Mouse (Mus musculus): ENCODE data around the gene Ctcfl.

Gene Ctcfl

DNA sequence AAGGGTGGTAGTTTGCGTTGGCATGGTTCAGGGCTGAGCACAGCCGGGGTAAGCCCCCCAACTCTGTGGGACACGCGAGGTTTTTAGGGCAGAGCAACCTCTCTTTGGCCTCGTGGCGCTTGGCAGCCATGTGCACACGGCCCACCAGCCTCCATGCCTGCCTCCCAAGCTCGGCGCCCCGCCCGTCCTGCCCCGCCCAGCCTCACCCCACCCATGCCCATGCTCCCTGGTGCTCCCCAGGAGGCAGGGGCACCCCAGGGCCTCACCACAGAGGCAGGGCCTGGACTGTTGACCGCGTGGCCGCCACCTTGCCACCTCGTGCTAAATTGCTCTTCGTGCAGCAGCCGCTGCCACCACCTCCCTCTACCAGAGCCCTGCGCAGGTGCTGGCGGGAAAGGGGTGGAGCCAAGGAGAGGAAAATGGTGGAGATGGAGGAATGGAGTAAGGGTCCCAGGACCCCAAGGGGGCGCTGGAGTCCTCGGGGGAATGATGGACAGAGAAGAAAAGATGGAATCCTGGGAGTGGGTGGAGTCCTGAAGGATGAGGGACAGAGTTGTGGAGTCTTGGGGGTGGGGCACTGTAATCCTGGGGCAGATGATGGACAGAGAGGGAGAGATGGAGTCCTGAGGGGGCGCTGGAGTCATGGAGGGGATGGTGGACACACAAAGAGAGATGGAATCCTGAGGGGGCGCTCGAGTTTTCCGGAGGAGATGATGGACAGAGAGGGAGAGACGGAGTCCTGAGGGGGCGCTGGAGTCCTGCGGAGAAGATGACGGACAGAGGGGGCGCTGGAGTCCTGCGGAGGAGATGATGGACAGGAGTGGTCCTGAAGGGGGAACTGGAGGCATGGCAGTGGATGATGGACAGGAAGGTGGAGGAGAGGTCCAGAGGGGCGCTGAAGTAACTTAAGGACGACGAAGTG is at the start of gene Ctcfl:
Gene Ctcfl (minus strand): TSS at position 503 of the 922 bp plus-strand sequence.
- DNase-seq (ENCODE audit: low spot score) = no peak

DNA sequence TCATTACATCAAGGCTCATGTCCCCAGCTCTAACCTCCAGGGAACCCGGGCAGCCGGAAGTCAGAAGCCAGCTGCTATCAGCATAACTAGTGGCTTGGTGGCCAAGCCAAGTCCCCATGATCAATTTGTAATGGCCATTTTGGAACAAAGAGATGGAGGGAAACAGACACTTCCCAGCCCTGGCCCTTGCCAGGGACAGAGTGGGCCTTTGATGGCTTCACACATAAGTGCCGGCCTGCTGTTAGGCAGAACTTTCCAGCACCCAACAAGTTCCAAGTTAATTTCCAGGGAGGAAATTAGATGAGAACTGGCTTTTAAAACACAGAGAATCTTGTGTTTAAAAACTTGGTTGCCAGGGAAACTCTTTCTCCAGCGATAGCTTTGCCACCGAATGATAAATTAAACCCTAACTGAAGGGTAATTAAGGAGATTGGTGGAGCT is 49.1 kb upstream of the Ctcfl start:
- DNase-seq (ENCODE audit: low spot score) = no peak

DNA sequence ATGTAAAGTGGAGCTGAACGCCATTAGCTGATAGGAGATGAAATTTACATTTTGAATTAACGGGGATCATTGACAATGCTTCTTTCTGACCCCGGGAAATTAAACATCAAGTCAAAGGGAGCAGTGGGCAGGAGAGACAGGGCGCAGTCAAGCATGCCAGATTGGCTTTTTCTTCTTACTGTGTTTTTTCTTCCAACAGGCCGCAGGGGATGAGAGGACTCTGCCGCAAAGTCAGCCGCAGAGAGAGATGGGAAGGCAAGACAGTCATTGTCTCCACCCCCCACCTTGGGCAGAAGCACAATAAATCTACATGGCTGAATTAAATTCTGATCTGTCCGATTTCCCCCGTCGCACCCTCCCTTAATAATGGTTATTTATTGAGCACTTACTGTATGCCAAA is 46.0 kb upstream of the Ctcfl start:
- DNase-seq (ENCODE audit: low spot score) = no peak

DNA sequence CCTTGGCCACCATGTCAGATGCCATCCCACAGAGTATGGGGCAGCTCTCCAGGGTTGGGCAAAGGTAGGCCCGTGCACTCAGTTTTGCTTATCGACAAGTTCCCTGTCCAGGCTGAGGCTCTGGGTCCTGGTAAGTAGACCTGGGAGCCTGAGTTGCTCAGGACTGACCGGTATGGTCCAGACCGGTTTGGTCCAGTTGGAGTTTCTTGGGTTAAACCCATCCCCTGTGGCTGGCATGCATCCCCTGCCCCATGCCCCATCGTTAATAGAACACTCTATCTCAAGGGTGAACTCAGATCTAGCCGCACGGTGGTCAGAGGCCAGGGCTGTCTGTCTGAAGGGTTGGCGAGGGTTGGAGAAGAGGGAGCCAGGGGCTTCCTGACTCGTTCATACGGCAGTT is 45.6 kb upstream of the Ctcfl start:
- no peak for DNase-seq (ENCODE audit: low spot score)

DNA sequence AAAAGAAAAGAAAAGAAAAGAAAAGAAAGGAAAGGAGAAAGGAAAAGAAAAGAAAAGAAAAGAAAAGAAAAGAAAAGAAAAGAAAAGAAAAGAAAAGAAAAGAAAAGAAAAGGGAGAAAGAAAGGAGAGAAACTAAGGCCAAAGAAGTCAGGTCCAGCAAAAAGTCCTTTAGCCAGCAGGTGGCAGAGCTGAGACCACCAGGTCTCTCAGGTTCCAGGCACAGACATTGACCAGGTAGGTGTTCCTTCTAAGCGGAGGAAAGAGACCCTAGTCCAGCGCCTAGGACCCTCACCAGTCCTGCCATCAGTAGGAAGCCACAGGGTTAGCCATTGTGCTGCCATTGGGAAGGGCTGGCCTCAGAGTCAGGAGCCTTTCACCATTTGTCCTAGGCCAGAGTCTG is 45.0 kb upstream of the Ctcfl start:
- DNase-seq (ENCODE audit: low spot score) = no peak

DNA sequence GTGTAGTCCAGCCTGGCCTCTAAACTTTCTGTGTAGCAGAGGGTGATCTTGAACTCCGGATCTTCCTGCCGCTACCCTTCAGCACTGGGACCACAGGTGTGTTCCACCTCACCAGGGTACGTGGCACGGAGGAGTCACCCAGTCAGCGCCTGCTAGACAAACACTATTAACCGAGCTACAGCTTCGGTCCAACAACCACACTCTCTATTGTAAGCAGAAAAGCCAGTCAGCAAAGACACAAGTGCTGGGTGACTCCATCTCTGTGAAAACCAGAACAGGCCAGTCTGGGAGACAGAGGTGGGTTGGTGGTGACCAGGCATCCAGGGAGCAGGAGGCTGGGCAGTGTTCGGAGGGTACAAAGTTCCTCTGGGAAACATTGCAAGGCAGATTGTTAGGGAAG is 44.1 kb upstream of the Ctcfl start:
- DNase-seq (ENCODE audit: low spot score) = no peak

DNA sequence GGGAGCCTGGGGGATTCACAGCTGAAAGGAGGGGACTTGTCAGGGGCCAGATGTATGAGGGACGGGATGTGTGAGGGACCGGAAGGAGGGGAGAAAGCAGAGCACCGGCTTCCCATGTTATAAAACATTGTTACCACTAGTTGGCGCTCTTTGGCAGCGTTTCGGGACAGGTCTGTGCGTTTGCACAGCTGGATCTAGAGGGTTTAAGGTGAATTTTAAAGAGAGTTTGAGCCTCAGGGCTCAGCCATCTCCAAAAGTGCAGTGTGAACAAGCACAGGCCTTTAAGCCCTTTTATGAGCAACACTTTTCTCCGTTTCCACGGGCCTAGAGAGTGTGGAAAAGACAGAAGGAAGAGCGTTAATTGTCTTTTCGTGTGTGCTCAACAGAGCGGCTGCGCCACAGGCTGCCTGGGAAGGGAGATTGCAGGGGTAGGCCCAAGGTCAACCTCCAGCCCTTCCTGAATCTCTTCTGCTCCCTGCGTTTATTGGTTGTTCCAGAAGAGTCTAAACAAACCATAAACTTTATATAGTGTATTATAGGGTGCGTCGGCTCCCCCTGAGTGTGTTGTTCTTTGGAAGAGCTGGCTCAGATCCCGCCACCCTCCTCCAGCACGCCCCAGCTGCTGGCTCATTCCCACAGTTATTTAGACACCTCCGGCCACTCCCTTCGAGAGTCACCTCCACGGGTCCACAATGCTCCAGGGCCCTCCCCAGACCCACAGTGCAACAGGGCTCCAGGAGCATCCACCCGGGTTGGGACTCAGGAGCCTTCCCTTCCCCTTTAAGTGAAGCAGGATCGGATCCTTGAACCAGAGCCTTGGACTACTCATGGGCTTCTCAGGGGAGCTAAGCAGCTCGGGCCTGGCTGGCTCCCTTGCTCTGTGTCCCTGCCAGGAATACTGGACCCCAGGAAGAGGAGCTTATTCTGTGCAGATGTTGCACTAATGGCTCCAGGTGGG is 40.3 kb upstream of the Ctcfl start:
- no peak for DNase-seq (ENCODE audit: low spot score)

DNA sequence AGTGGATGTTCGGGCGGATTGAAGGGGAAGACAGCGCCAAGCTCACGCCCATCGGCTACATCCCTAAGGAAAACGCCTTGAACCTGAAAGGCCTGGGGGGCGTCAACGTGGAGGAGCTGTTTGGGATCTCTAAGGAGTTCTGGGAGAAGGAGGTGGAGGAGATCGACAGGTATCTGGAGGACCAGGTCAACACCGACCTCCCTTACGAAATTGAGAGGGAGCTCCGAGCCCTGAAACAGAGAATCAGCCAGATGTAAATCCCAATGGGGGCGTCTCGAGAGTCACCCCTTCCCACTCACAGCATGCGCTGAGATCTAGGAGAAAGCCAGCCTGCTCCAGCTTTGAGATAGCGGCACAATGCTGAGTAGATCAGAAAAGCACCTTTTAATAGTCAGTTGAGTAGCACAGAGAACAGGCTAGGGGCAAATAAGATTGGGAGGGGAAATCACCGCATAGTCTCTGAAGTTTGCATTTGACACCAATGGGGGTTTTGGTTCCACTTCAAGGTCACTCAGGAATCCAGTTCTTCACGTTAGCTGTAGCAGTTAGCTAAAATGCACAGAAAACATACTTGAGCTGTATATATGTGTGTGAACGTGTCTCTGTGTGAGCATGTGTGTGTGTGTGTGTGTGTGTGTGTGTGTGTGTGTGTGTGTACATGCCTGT is 39.2 kb upstream of the Ctcfl start:
- DNase-seq (ENCODE audit: low spot score) = no peak

DNA sequence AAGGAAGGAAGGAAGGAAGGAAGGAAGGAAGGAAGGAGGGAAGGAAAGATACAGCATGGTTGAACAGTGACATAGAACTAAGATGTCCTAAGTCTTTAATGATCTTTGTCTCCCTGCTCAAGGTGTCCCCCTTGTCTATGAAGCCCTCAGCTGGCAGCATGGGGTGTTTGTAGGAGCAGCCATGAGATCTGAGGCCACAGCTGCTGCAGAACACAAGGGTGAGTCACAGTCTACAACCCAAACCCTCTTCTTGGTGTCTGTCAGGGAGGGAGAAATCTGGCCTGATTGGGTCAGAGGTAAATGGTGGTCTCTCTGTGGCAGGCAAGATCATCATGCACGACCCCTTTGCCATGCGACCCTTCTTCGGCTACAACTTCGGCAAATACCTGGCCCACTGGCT is 38.5 kb upstream of the Ctcfl start:
- no peak for DNase-seq (ENCODE audit: low spot score)

DNA sequence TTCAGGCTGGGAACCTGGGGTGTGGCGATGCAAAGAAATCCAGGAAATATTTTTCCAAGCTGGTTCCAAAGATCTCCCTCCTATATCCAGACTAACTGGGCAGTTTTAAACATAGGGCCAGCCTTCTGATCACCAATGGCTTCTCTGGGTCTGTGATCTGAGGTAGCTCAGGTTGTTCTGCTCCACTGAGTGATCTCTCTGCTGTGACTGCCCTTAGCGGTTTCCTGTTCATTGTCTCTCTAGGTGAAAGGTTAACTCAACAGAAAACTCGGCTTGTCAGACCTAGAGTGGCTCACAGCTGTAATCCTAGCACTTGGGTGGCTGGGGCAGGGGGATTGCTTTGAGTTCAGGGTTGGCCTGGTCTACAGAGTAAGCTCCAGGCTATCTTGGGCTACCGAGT is 38.1 kb upstream of the Ctcfl start:
- no peak for DNase-seq (ENCODE audit: low spot score)

DNA sequence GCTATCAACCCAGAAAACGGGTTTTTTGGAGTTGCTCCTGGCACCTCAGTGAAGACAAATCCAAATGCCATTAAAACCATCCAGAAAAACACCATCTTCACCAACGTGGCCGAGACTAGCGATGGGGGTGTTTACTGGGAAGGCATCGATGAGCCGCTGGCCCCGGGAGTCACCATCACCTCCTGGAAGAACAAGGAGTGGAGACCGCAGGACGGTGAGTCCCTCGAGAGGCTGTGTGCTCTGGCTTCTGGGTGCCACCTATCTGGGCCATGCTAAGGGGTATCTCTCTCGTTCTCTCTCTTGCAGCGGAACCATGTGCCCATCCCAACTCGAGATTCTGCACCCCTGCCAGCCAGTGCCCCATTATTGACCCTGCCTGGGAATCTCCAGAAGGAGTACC is 37.6 kb upstream of the Ctcfl start:
- DNase-seq (ENCODE audit: low spot score) = no peak

DNA sequence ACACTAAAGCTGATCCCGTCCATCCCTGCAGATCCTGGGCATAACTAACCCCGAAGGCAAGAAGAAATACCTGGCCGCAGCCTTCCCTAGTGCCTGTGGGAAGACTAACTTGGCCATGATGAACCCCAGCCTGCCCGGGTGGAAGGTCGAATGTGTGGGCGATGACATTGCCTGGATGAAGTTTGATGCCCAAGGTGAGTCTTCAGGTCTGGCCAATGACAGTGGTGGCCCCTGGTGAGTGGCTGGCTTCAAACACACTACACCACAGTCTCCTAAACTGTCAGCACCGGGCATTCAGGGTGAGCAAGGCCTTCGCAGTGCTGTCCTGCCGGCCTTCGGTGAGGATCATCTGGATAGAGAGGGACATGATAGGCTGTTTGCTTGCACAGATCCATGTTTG is 36.6 kb upstream of the Ctcfl start:
- no peak for DNase-seq (ENCODE audit: low spot score)

DNA sequence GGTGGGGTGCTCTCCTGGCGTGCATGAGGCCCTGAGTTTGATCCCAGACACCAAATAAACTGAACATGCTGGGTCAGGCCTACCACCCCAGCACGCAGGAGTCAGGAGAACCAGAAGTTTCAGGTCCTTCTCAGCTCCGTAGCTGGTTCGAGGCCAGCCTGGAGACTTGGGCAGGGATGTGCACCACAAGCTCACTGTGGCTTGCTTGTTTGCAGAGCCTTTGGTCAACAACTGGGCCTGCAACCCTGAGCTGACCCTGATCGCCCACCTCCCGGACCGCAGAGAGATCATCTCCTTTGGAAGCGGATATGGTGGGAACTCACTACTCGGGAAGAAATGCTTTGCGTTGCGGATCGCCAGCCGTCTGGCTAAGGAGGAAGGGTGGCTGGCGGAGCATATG is 35.6 kb upstream of the Ctcfl start:
- DNase-seq (ENCODE audit: low spot score) = no peak

DNA sequence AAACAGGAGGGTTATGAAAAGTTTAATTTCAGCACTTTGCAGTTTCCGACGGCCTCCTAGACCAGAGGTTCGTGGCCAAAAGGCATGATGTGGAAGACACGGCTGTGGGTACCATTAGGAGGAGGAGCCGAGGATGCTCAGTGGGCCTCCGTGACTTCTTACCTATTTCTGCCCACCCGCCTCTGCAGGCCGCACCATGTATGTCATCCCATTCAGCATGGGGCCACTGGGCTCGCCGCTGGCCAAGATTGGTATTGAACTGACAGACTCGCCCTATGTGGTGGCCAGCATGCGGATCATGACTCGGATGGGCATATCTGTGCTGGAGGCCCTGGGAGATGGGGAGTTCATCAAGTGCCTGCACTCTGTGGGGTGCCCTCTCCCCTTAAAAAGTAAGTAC is 35.2 kb upstream of the Ctcfl start:
- DNase-seq (ENCODE audit: low spot score) = no peak

DNA sequence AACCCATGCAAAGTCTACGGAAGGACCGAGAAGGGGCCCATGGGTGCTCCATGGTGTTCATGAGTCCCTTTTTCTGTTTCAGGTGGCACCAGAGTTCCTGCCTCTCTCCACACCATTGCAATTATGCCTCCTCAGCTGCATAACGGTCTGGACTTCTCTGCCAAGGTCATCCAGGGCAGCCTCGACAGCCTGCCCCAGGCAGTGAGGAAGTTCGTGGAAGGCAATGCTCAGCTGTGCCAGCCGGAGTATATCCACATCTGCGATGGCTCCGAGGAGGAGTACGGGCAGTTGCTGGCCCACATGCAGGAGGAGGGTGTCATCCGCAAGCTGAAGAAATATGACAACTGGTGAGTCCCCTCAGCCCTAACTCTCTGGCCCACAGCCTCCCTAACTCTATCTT is 33.9 kb upstream of the Ctcfl start:
- DNase-seq (ENCODE audit: low spot score) = no peak

DNA sequence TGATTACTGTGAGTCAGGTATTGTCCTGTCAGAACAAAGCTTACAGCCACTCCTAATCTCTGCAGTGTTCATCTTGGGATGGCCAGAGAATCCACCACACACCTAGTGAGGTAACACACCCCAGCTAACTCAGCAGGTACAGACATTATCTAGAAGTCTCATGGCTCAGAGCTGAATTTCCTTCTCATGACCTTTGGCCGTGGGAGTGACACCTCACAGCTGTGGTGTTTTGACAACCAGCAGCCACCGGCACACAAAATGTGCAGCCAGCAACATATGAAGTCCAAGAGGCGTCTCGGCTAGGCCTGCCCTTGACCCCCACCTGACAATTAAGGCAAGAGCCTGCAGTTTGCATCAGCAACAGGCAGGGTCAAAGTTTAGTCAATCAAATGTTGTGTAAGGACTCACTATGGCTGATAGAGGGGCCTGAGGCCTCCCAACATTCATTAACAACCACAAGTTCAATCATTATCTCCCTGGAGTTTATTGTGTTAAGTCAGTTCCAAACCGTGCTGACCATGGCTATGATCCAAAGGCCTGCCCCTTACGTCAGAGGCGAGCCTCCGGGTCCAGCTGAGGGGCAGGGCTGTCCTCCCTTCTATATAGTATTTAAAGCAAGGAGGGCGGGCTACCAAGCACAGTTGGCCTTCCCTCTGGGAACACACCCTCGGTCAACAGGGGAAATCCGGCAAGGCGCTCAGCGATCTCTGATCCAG is 33.3 kb upstream of the Ctcfl start, which contains the start of gene Pck1:
Gene Pck1 (plus strand): TSS at position 613 of the 716 bp plus-strand sequence.
- DNase-seq (ENCODE audit: low spot score) = no peak

DNA sequence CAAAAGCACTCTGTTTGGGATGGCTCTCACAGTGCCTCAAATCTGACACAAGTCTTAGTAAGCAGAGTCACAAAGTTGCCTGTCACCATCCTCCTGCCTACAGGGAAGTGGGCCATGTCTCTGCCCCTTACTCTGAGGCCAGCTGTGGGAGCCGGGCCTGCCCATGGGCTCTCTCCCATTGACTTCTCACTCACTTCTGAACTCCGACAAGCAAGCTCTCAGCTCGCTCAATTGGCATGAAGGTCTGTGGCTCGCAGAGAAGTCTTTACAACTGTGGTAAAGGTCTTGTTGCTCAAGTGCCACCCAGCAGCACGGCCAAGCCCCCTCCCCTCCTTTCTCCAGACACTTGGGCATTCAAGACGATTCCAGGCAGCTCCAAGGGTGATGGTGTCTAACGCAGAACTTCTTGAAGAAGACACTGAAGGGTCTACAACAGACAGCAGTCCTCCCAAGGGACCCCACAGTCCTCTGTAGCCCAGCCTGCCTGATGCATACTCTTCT is 32.5 kb upstream of the Ctcfl start:
- no peak for DNase-seq (ENCODE audit: low spot score)

DNA sequence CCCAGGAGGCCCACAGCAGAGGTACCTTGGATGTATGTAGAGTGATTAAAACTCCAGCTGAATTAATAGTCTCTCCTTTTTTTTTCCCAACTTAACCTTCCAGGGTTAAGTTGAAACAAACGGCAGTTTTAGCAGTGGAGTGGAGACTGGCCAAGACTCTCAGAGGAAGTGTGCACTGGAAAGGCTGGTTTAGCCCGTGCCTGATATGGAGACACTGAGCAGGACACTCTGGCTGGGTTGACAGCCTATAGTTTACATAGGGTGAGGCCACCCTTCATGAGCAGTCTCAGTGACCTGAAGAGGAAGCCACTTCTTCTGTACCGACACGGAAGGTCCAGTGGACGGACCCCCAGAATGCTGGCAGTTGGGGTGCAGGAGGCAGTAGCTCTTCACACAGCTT is 32.0 kb upstream of the Ctcfl start:
- DNase-seq (ENCODE audit: low spot score) = no peak

DNA sequence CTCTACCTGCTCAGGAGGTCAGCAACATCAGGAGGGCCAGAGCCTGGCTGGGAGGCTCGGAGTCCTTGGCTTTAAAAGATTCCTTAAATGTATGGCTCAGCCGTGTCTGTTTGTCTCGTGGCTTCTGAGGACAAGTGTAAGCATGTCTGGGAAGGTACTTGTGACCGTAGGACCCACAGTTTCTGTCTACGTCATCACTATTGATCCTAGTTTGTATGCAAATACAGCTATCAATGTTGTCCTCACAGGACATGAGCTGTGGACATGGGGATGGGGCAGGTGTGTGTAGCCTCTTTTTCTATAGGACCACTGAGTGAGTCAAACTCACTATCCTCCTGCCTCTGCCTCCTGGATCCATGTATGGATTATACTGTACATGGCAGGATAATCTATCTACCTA is 28.7 kb upstream of the Ctcfl start:
- DNase-seq (ENCODE audit: low spot score) = no peak

DNA sequence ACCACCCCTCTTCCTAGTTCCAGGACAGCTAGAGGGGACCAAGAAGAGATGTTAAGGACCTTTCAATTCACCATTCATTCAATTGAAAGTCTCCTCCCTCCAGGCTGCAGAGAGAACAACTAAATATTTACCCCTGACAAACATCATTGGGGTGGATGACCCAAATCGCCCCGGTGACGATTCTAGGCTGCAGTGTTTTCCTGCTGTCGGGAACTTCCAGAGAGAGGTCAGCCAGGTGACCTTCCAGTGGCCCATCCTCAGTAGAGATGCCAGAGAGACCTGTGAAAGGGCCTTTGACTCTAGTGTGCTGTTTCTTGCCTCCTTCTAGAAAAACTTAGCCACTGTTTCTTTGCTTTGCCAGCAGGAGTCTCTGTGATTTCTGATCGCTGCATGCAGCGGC is 27.4 kb upstream of the Ctcfl start:
- DNase-seq (ENCODE audit: low spot score) = no peak

DNA sequence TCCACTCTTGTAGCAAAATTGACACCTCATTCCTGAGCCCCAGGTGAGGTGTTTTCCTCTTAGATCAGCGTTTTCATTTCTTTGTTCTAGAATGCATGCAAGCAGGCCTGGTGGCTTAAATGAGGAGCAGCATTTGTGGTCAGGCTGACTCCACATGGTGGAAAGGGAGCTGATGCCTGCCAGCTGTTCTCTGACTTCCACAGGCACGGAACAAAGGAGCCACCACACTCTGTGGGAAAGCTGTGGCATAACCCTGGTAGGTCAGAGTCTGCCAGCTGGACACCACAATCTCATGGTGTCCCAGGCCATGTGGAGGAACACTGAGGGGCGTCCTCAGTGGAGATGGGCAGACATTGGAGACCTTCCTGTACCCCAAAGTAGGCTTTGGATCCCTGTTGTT is 26.5 kb upstream of the Ctcfl start:
- DNase-seq (ENCODE audit: low spot score) = no peak
